Mouse (Mus musculus) adrenal gland, postnatal 36 days (tissue): Measurements from ENCODE around the gene Sinhcaf. TPM values are rescaled to one million over a fixed set of nuclear protein-coding genes. Genes with fewer than 3 reads are reported as not detected.
"Not testable (repeated sequence)": the region's sequence is repeated elsewhere in the genome, so short reads cannot be mapped to it uniquely, and the experiment has no call there.

Experiments used
- DNase-seq, 2 experiments: peaks; one replicate each; pipeline ENCODE4 v3.0.0; 2021; ENCODE audit warnings: mixed read lengths in 1 of 2
- total RNA-seq, 2 experiments: library from RNA; stranded (reverse); gene quantifications; 2 replicates each; pipeline ENCODE4 v1.2.3; 2021

The Sinhcaf gene
- total RNA-seq, 2 experiments from 2014 or later, result 21.5 to 35.0 TPM

- peak; percentile 59 to 66 for DNase-seq
These were observed 508 bp downstream of the Sinhcaf start for GRCm38 (mm10) chr6:148945509-148946408.

- peak; percentile 75 to 80 for DNase-seq
These were observed 1.3 kb downstream of the Sinhcaf start for GRCm38 (mm10) chr6:148944767-148945508.

- no peak for DNase-seq
These were observed 1.9 kb downstream of the Sinhcaf start for GRCm38 (mm10) chr6:148944344-148944766.

GRCm38 (mm10) chr6:148943695-148944094, 2.6 kb downstream of the Sinhcaf start:
- DNase-seq, result no peak

GRCm38 (mm10) chr6:148942406-148942805, 3.9 kb downstream of the Sinhcaf start:
- DNase-seq, result no peak

- no peak for DNase-seq
These were observed 4.4 kb downstream of the Sinhcaf start for GRCm38 (mm10) chr6:148941880-148942279.

- DNase-seq, result peak in 1 of 2 experiments; percentile 8
These were observed 5.9 kb downstream of the Sinhcaf start for GRCm38 (mm10) chr6:148940383-148940782.

GRCm38 (mm10) chr6:148937693-148938092, 8.6 kb downstream of the Sinhcaf start:
- no peak for DNase-seq

GRCm38 (mm10) chr6:148934961-148935590, 11.2 kb downstream of the Sinhcaf start:
- no peak for DNase-seq

GRCm38 (mm10) chr6:148931281-148931680, 15.0 kb downstream of the Sinhcaf start:
- DNase-seq, result peak; percentile 9 to 15

- DNase-seq, result no peak
These were observed 27.3 kb downstream of the Sinhcaf start for GRCm38 (mm10) chr6:148918841-148919398.

GRCm38 (mm10) chr6:148917672-148918071, 28.6 kb downstream of the Sinhcaf start:
- DNase-seq, result no peak

- peak in 1 of 2 experiments; percentile 43 for DNase-seq
These were observed 29.4 kb downstream of the Sinhcaf start for GRCm38 (mm10) chr6:148916817-148917216.

GRCm38 (mm10) chr6:148913938-148914337, 32.3 kb downstream of the Sinhcaf start:
- DNase-seq, result peak; percentile 40 to 59

GRCm38 (mm10) chr6:148911906-148912305, 34.4 kb downstream of the Sinhcaf start:
- DNase-seq, result not testable (repeated sequence)

- no peak for DNase-seq
These were observed 39.3 kb downstream of the Sinhcaf start for GRCm38 (mm10) chr6:148906958-148907357.

GRCm38 (mm10) chr6:148902728-148903127, 43.5 kb downstream of the Sinhcaf start:
- DNase-seq, result peak; percentile 48 to 60

GRCm38 (mm10) chr6:148896507-148896851, 49.8 kb downstream of the Sinhcaf start:
- no peak for DNase-seq

GRCm38 (mm10) chr6:148895773-148896506, 50.3 kb downstream of the Sinhcaf start, which contains the start of gene Caprin2:
Gene Caprin2 (minus strand): TSS chr6:148896237.
- peak; percentile 94 to 95 for DNase-seq

GRCm38 (mm10) chr6:148894888-148895772, 51.1 kb downstream of the Sinhcaf start:
- DNase-seq, result peak in 1 of 2 experiments; percentile 11
